Mouse (Mus musculus): Measurements from ENCODE around the gene Dcbld2.

Gene Dcbld2

GRCm38 (mm10) chr16:58487861-58488260, 79.6 kb downstream of the Dcbld2 start:
- no peak for DNase-seq (ENCODE audit: low spot score)

- DNase-seq (ENCODE audit: low spot score) = no peak
These were observed 88.5 kb downstream of the Dcbld2 start for GRCm38 (mm10) chr16:58496791-58497190.

- no peak for DNase-seq (ENCODE audit: low spot score)
These were observed 89.9 kb downstream of the Dcbld2 start for GRCm38 (mm10) chr16:58497886-58498713.

- DNase-seq (ENCODE audit: low spot score) = no peak
These were observed 90.9 kb downstream of the Dcbld2 start for GRCm38 (mm10) chr16:58499172-58499584.

GRCm38 (mm10) chr16:58499650-58500049, 91.4 kb downstream of the Dcbld2 start:
- no peak for DNase-seq (ENCODE audit: low spot score)

GRCm38 (mm10) chr16:58501760-58502301, 93.6 kb downstream of the Dcbld2 start:
- no peak for DNase-seq (ENCODE audit: low spot score)

- no peak for DNase-seq (ENCODE audit: low spot score)
These were observed 94.3 kb downstream of the Dcbld2 start for GRCm38 (mm10) chr16:58502566-58502965.

GRCm38 (mm10) chr16:58504945-58505344, 96.7 kb downstream of the Dcbld2 start:
- DNase-seq (ENCODE audit: low spot score) = no peak

- DNase-seq (ENCODE audit: low spot score) = peak; percentile 49
These were observed 104.0 kb downstream of the Dcbld2 start for GRCm38 (mm10) chr16:58512181-58512761.

- DNase-seq (ENCODE audit: low spot score) = no peak
These were observed 104.6 kb downstream of the Dcbld2 start for GRCm38 (mm10) chr16:58512887-58513286.

- DNase-seq (ENCODE audit: low spot score) = no peak
These were observed 105.5 kb downstream of the Dcbld2 start for GRCm38 (mm10) chr16:58513755-58514154.

GRCm38 (mm10) chr16:58514565-58514964, 106.3 kb downstream of the Dcbld2 start:
- DNase-seq (ENCODE audit: low spot score) = no peak

- no peak for DNase-seq (ENCODE audit: low spot score)
These were observed 107.9 kb downstream of the Dcbld2 start for GRCm38 (mm10) chr16:58516161-58516560.

- DNase-seq (ENCODE audit: low spot score) = no peak
These were observed 108.9 kb downstream of the Dcbld2 start for GRCm38 (mm10) chr16:58516960-58517798.
